Mouse (Mus musculus): ENCODE data around the gene Cenpa.

DNA sequence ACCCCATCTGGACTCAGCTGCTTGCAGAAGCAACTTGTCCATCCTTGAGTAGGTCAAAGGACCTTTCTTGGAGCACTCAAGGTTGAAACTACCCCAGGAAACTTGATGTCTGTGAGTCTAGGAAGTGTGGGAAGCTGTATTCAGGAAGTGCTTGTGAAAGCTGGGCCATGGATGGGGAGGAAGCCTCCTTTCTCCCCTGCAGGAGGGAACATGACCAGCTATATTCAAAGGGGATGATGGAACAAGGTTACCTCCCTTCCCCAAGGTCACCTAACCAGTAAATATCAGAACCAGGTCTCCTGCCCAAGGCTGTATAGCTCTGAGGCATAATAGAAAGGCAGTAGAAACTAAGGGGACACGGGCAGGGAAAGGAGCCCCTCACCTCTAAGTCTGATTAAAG is 34.4 kb upstream of the Cenpa start:
- TF ChIP-seq CTCF (IDR thresholded peaks at IDR 0.05; ENCODE audit: low read depth) (no peak), EP300 (optimal IDR thresholded peaks at IDR 0.05) (no peak)

Measured in stomach, postnatal 0 days (tissue).